Mouse (Mus musculus) embryonic facial prominence, embryonic 11.5 days (tissue): ENCODE data around the gene Mien1. TPM values are rescaled to one million over a fixed set of nuclear protein-coding genes. Genes with fewer than 3 reads are reported as not detected.

Experiments
- ATAC-seq: fragments of 200-750 bp; cut with Nextera tagmentation; replicated peaks from 2 replicates; pipeline ENCODE4 v1.8.0; 2017; ENCODE audit warnings: low read depth; ENCODE audit not compliant: insufficient number of reproducible peaks, low FRiP score, low TSS enrichment
- DNase-seq: peaks from one replicate; pipeline ENCODE4 v3.0.0-alpha.2; 2015; ENCODE audit warnings: low spot score
- H3K27ac ChIP-seq: fragments of 300-500 bp; sonication (generic); replicated peaks from 2 replicates; pipeline ENCODE4 v1.5.1; 2014; ENCODE audit warnings: mild to moderate bottlenecking, low read depth, low read length, control low read depth
- H3K27me3 ChIP-seq: fragments of 300-500 bp; sonication (generic); 2 replicates; pipeline ENCODE4 v1.6.1; 2014; ENCODE audit warnings: mild to moderate bottlenecking, low read length, moderate library complexity, mixed read lengths; ENCODE audit not compliant: control insufficient read depth, insufficient read depth
- H3K36me3 ChIP-seq: fragments of 300-500 bp; sonication (generic); replicated peaks from 2 replicates; pipeline ENCODE4 v1.6.1; 2014; ENCODE audit warnings: low read depth, mild to moderate bottlenecking, low read length, moderate library complexity, mixed read lengths; ENCODE audit not compliant: control insufficient read depth, insufficient read depth
- H3K4me1 ChIP-seq: fragments of 300-500 bp; sonication (generic); 2 replicates; pipeline ENCODE4 v1.6.1; 2014; ENCODE audit warnings: low read length, mixed read lengths; ENCODE audit not compliant: control insufficient read depth, insufficient read depth
- H3K4me2 ChIP-seq: fragments of 300-500 bp; sonication (generic); 2 replicates; pipeline ENCODE4 v1.6.1; 2014; ENCODE audit warnings: low read depth, mild to moderate bottlenecking, control low read depth, low read length, moderate library complexity
- H3K4me3 ChIP-seq: fragments of 300-500 bp; sonication (generic); 2 replicates; pipeline ENCODE4 v1.5.1; 2014; ENCODE audit warnings: low read depth, low read length, control low read depth
- H3K9ac ChIP-seq: fragments of 300-500 bp; sonication (generic); replicated peaks from 2 replicates; pipeline ENCODE4 v1.6.1; 2014; ENCODE audit warnings: mild to moderate bottlenecking, control low read depth, low read length
- H3K9me3 ChIP-seq: fragments of 300-500 bp; sonication (generic); replicated peaks from 2 replicates; pipeline ENCODE4 v1.6.1; 2016; ENCODE audit warnings: mild to moderate bottlenecking, low read length, inconsistent platforms, mixed read lengths; ENCODE audit not compliant: control insufficient read depth
- WGBS: fragments of 180-500 bp; shearing (Covaris S2); extraction: QIAGEN DNeasy Blood & Tissue Kit; methylation state at CpG from one replicate; pipeline ENCODE4 v1.1.7; 2014; 5-methylcytosine and 5-hydroxymethylcytosine counted together
- polyA plus RNA-seq: library from polyadenylated mRNA; unstranded; fragments of >200 nt; fragmentation: Nextera tagmentation; extraction: Ambion mirVana; gene quantifications from 2 replicates; pipeline ENCODE4 v1.2.1, GENCODE M21; 2014

Gene Mien1
- polyA plus RNA-seq, 1 experiment from 2014 or later, result 89.3 TPM

- no peaks in the 10 kb centered on the region for H3K27me3 ChIP-seq
- peak; percentile 37; the same call in 1 of the 2 replicates for ATAC-seq
- no peak overlapping the region for H3K4me2 ChIP-seq
- H3K4me3 ChIP-seq, result no peak overlapping the region
- 0 out of 2 replicates have a peak overlapping the region, but pooled peaks have one; percentile 2 for H3K27ac ChIP-seq
- no peaks in the 10 kb centered on the region for H3K36me3 ChIP-seq
- DNase-seq, result peak; percentile 54
- WGBS, result 68% methylated on average over 22 of the region's 22 CpGs
- no peak overlapping the region for H3K9ac ChIP-seq
- H3K4me1 ChIP-seq, result no peaks in the 10 kb centered on the region
- no peaks in the 10 kb centered on the region for H3K9me3 ChIP-seq
These were observed 31.2 kb upstream of the Mien1 start for GRCm38 (mm10) chr11:98469761-98470714.

- Histone ChIP-seq H3K9ac (no peak overlapping the region), H3K4me1 (no peaks in the 10 kb centered on the region), H3K27me3 (peaks cover 8% of the 10 kb centered on the region), H3K27ac (no peak overlapping the region), H3K9me3 (no peaks in the 10 kb centered on the region), H3K36me3 (no peaks in the 10 kb centered on the region), H3K4me2 (no peak overlapping the region), H3K4me3 (no peak overlapping the region)
- ATAC-seq (no peak), DNase-seq (no peak)
- WGBS, result 91% methylated on average over 6 of the region's 6 CpGs
These were observed 25.7 kb upstream of the Mien1 start for GRCm38 (mm10) chr11:98464516-98464915.

GRCm38 (mm10) chr11:98463911-98464310, 25.1 kb upstream of the Mien1 start:
- Histone ChIP-seq H3K9ac (no peak overlapping the region), H3K4me1 (no peaks in the 10 kb centered on the region), H3K27ac (no peak overlapping the region), H3K4me3 (no peak overlapping the region), H3K27me3 (peaks cover 14% of the 10 kb centered on the region), H3K9me3 (no peaks in the 10 kb centered on the region), H3K4me2 (no peak overlapping the region), H3K36me3 (no peaks in the 10 kb centered on the region)
- ATAC-seq (no peak), DNase-seq (no peak)
- WGBS, result 88% methylated on average over 9 of the region's 9 CpGs

GRCm38 (mm10) chr11:98462255-98462654, 23.5 kb upstream of the Mien1 start:
- H3K4me2 ChIP-seq, result no peak overlapping the region
- no peak for DNase-seq
- H3K9ac ChIP-seq, result no peak overlapping the region
- no peak overlapping the region for H3K27ac ChIP-seq
- no peak overlapping the region for H3K4me3 ChIP-seq
- no peaks in the 10 kb centered on the region for H3K36me3 ChIP-seq
- no peak for ATAC-seq
- WGBS, result 90% methylated on average over 6 of the region's 6 CpGs
- H3K4me1 ChIP-seq, result no peaks in the 10 kb centered on the region
- H3K27me3 ChIP-seq, result peaks cover 17% of the 10 kb centered on the region
- H3K9me3 ChIP-seq, result no peaks in the 10 kb centered on the region

- DNase-seq, result no peak
- H3K4me3 ChIP-seq, result no peak overlapping the region
- H3K4me2 ChIP-seq, result no peak overlapping the region
- no peaks in the 10 kb centered on the region for H3K4me1 ChIP-seq
- peaks cover 17% of the 10 kb centered on the region for H3K27me3 ChIP-seq
- WGBS, result 59% methylated on average over 6 of the region's 6 CpGs
- no peaks in the 10 kb centered on the region for H3K9me3 ChIP-seq
- no peaks in the 10 kb centered on the region for H3K36me3 ChIP-seq
- no peak for ATAC-seq
- H3K27ac ChIP-seq, result no peak overlapping the region
- H3K9ac ChIP-seq, result no peak overlapping the region
These were observed 22.4 kb upstream of the Mien1 start for GRCm38 (mm10) chr11:98461109-98461720.

GRCm38 (mm10) chr11:98459860-98460259, 21.1 kb upstream of the Mien1 start:
- ATAC-seq, result no peak
- Histone ChIP-seq H3K9me3 (no peaks in the 10 kb centered on the region), H3K4me2 (no peak overlapping the region), H3K9ac (no peak overlapping the region), H3K27ac (no peak overlapping the region), H3K4me1 (no peaks in the 10 kb centered on the region), H3K4me3 (no peak overlapping the region), H3K36me3 (no peaks in the 10 kb centered on the region), H3K27me3 (peaks cover 17% of the 10 kb centered on the region)
- 82% methylated on average over 9 of the region's 9 CpGs for WGBS
- no peak for DNase-seq

GRCm38 (mm10) chr11:98459071-98459741, 20.4 kb upstream of the Mien1 start:
- no peak overlapping the region for H3K4me3 ChIP-seq
- DNase-seq (no peak), ATAC-seq (no peak)
- H3K9ac ChIP-seq, result no peak overlapping the region
- no peaks in the 10 kb centered on the region for H3K36me3 ChIP-seq
- H3K27ac ChIP-seq, result no peak overlapping the region
- peaks cover 17% of the 10 kb centered on the region for H3K27me3 ChIP-seq
- 15% methylated on average over 11 of the region's 11 CpGs for WGBS
- H3K4me1 ChIP-seq, result no peaks in the 10 kb centered on the region
- no peaks in the 10 kb centered on the region for H3K9me3 ChIP-seq
- H3K4me2 ChIP-seq, result no peak overlapping the region
